Mouse (Mus musculus): ENCODE results near the gene Bivm. TPM values are rescaled to one million over a fixed set of nuclear protein-coding genes. Genes with fewer than 3 reads are reported as not detected.

Gene Bivm
- total RNA-seq, 2 experiments from 2014 or later = 5.4 to 6.7 TPM

GRCm38 (mm10) chr1:44167859-44168383 is 49.2 kb downstream of the Bivm start:
- 0 out of 2 replicates have a peak, but pooled peaks have one; percentile 30 for ATAC-seq (replicated peaks; ENCODE audit: low FRiP score, low TSS enrichment, poor library complexity, severe bottlenecking)

GRCm38 (mm10) chr1:44172656-44173055 is 53.9 kb downstream of the Bivm start:
- ATAC-seq (replicated peaks; ENCODE audit: low FRiP score, low TSS enrichment, poor library complexity, severe bottlenecking) = no peak

GRCm38 (mm10) chr1:44173903-44174302 is 55.1 kb downstream of the Bivm start:
- ATAC-seq (replicated peaks; ENCODE audit: low FRiP score, low TSS enrichment, poor library complexity, severe bottlenecking) = no peak

- ATAC-seq (replicated peaks; ENCODE audit: low FRiP score, low TSS enrichment, poor library complexity, severe bottlenecking) = no peak
Measured at GRCm38 (mm10) chr1:44178086-44178485, 59.3 kb downstream of the Bivm start.

GRCm38 (mm10) chr1:44186396-44186795 is 67.6 kb downstream of the Bivm start:
- no peak for ATAC-seq (replicated peaks; ENCODE audit: low FRiP score, low TSS enrichment, poor library complexity, severe bottlenecking)

Other genes starting within 250 kb of the Bivm start
- gene Tpp2, start 185.3 kb upstream of the Bivm start, total RNA-seq (2014; fragmentation: Nextera tagmentation) = 73.5 and 86.8 TPM in 2 replicates
- 127 and 129 TPM in 2 replicates for gene Tpp2, start 185.3 kb upstream of the Bivm start, total RNA-seq (2017)
- gene Mettl21c, start 98.9 kb upstream of the Bivm start, total RNA-seq (2014; fragmentation: Nextera tagmentation) = not detected in 2 replicates
- gene Mettl21c, start 98.9 kb upstream of the Bivm start, total RNA-seq (2017) = 0.66 TPM in 1 of 2 replicates, not detected in the other
- gene Gm8251, start 57.0 kb upstream of the Bivm start, total RNA-seq (2014; fragmentation: Nextera tagmentation) = 0.72 and 0.82 TPM in 2 replicates
- 0.19 and 0.46 TPM in 2 replicates for gene Gm8251, start 57.0 kb upstream of the Bivm start, total RNA-seq (2017)
- 76.5 and 92.0 TPM in 2 replicates for gene Tex30, start 16.5 kb upstream of the Bivm start, total RNA-seq (2014; fragmentation: Nextera tagmentation)
- 115 and 118 TPM in 2 replicates for gene Tex30, start 16.5 kb upstream of the Bivm start, total RNA-seq (2017)
- 21.6 and 27.2 TPM in 2 replicates for gene Kdelc1, start 149 bp upstream of the Bivm start, total RNA-seq (2014; fragmentation: Nextera tagmentation)
- 20.1 and 22.8 TPM in 2 replicates for gene Kdelc1, start 149 bp upstream of the Bivm start, total RNA-seq (2017)
- 16.9 and 19.3 TPM in 2 replicates for gene Ercc5, start 28.8 kb downstream of the Bivm start, total RNA-seq (2014; fragmentation: Nextera tagmentation)
- 16.0 and 18.5 TPM in 2 replicates for gene Ercc5, start 28.8 kb downstream of the Bivm start, total RNA-seq (2017)
- not detected in 2 replicates for gene Mettl21e, start 100.0 kb downstream of the Bivm start, total RNA-seq (2014; fragmentation: Nextera tagmentation)
- not detected in 2 replicates for gene Mettl21e, start 100.0 kb downstream of the Bivm start, total RNA-seq (2017)